Mouse (Mus musculus) layer of hippocampus, postnatal 10 days (tissue): ENCODE measurements around the gene Rhob. TPM values are rescaled to one million over a fixed set of nuclear protein-coding genes. Genes with fewer than 3 reads are reported as not detected.
A peak's percentile ranks its signal among the peaks of the same experiment; 100 is the strongest.
"Not testable (repeated sequence)": the region's sequence is repeated elsewhere in the genome, so short reads cannot be mapped to it uniquely, and the experiment has no call there.

Source experiments
- DNase-seq, 2 experiments: peaks; one replicate each; pipeline ENCODE4 v3.0.0; 2021; ENCODE audit warnings: low spot score in 2 of 2
- total RNA-seq, 2 experiments: library from RNA; stranded (reverse); gene quantifications; 2 replicates each; pipeline ENCODE4 v1.2.3; 2021

Gene Rhob
- total RNA-seq, 2 experiments from 2014 or later = 303 to 334 TPM

DNA sequence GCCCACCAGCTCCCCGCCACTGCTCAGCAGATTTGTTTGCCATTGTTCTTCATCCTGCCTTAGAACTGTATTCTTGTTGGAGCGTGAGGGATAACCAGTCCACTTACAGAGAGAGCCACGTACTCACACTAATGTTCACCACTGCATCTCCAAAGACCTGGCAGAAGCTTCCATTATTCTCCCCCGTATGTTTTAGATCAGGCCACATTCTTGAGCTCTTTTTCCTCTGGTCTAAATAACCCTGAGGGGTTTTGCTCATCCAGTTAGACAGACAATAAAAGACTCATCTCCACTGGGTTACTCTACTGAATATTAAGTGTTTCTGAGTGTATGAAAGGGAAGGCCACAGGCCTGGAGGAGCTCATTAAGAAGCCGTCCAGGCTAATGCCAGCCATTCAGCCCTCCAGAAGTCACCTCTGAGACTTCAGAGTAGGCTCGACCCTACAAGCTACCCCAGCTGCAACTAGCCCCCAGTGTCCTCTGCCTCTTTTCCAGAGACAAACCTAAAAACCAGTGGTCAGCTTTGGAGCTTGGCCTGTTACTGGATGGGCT is 24.9 kb downstream of the Rhob start:
- DNase-seq = no peak

DNA sequence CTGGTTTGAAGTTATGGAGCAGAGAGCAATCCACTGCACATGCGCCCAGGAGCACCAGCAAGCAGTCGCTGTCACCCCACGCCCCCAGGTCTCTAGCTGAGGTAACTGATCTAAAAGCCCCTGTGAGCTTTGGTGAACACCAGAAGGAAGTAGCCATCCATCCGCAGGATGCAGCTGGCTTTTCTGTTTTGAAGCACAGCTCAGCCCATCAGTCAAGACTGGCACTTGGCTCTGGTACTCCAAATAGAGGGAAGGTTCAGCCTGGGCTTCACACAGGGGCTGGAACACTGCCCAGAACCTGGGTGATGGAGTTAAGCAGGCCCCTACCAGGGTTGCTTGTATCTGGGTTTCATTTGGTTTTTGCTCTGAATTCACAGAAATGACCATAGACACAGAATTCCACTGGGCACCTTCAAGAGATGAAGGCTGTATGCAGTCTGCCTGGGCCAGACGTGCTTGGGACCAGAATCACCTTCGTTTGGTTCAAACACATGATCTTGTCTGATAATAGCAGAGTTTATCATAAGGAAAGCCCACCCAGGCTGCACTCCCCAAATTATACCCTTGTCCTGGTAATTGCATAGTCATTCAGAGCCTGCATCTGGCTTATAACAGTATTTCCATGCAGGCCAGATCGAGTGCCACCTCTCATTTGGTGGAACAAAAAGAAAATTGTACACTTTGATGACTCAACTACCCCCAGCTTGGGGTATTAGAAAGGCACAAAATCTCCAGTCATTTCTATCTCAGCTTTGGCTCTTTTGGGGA is 27.0 kb downstream of the Rhob start:
- peak; percentile 46 to 58 for DNase-seq

DNA sequence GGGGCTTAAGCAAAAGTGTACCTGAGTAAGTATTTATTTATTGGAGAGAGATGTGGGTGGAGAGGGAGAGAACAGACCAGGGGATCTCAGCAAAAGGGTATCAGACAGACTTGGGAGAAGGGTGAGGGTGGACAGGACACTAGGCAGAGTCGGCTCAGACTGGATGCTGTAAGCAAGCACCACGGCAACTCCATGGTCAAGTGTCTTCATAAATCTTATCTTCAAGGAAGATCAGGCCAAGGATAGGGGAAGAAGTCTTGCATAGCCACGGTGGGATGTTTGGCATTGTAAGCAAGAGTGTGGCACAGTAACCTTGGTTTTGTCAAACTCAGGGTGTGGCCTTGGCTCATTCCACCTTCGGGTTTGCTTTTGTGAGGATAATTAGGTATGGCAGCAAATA is 27.8 kb downstream of the Rhob start:
- no peak for DNase-seq

DNA sequence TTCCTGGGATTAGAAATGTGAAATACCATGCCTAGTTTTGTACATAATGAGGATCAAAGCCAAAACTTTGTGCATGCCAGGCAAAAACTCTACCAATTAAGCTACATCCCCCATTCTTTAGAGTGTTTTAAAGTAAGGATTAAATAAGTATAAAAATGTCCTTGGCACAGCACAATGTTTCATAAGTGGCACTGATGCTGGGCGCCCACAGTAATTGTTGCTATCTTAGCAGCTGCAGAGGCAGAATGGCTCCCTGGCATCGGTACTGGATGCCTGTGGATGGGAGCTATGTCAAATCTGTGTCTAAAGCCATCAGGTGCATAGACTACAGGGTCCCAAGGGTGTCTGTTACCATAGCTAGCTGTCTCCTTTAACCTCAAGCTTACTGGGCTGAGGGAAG is 28.8 kb downstream of the Rhob start:
- DNase-seq = peak in 1 of 2 experiments; percentile 34

GRCm38 (mm10) chr12:8469742-8470494 is 29.9 kb downstream of the Rhob start:
- DNase-seq = no peak

- no peak for DNase-seq
Measured at GRCm38 (mm10) chr12:8468221-8468865, 31.5 kb downstream of the Rhob start.

DNA sequence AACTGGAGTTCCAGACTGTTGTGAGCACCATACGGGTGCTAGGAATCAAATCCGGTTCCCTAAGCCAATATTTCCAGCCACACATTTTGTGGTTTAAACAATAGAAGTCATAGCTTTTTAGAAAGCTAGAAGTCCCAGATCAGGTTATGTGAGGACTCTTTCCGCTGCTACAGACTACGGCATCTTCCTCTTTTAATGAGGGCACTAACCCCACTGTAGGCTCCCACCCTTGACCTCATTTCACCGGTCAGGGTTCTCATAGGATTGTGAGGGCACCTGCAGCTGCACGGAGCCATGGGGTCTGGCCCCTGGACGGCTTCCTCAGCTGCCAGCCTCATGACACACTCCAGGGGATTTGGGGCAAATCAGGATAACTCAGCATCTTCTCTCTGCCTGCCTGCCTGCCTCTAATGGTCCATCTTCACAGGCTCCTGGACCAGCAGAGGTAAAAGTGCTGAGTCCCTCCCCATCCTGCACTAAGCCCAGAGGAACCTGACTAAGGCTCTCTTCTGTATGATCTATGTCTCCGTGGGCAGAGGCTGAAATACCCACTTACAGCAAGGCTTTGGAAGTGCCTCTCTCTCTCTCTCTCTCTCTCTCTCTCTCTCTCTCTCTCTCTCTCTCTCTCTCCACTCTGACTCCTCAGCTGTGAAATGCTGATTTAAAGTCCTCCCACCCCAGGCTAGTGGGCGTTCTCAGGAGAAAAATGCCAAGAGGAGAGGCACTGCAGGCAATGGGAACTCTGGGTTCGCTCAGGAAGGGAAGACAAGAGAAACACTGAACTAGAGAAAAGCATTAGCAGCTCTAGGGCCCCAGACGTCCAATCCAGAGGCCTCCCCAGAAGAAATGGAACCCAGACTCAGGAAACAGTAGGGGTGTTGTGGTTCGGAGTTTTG is 32.5 kb downstream of the Rhob start:
- no peak for DNase-seq

DNA sequence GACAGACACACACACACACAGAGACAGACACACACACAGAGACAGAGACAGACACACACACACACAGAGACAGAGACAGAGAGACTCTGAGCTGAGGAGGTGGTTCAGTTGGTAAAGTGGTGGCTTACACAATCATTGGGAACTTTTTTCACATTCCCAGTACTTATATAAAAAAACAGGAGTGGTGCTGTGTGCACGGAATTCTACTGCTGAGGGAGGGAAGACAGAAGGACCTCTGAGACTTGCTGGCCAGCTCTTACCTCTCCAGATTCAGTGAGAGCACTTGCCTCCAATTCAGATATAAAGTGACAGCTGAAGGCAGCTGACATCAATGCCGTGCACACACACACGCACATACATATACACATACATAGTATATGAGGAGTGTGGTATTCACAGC is 34.1 kb downstream of the Rhob start:
- DNase-seq = no peak

DNA sequence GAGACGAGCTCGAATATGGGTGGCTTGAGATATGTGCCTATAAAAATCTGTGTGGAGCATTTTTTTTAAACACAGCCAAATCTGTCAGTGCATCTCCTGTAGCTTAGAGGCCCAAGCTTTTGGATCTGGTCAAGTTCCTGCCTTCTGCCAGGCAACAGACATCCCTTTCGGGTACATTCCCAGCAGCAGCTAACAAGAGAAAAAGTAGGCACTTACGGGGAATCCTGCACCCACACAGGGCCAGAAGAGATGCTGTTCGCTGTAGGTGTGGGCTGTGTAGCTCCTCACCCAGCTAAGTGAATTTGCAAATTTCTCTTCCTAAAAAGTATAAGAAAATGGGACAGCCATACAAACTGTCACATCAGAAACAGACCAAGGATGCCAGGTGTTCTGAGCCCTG is 34.8 kb downstream of the Rhob start:
- no peak for DNase-seq

DNA sequence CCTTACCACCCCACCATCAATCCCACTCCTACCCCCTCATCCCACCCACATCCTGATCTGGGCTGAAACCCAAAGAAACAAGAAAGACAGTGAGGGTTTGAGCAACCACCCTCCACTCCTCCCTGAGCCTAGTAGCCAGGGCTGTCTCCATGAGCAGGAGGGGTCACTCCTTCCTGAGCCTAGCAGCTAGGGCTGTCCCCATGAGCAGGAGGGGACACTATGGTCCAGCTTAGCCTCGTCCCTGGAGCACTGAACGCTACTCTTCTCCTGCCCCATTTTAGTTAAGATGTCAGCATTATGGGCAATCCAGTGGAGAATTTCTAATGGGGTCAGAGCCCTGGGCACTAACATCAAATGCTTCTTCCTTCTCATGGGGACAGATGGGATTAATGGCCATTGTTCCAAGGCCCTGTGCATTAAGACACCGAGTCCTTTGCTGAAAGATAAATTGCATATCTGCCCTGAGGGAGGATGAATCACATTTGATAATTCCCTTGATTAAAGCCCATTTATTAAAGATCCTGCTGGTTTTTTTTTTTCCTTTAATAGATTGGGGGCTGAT is 36.1 kb downstream of the Rhob start:
- DNase-seq = no peak

GRCm38 (mm10) chr12:8462533-8462932 is 37.3 kb downstream of the Rhob start:
- no peak for DNase-seq

DNA sequence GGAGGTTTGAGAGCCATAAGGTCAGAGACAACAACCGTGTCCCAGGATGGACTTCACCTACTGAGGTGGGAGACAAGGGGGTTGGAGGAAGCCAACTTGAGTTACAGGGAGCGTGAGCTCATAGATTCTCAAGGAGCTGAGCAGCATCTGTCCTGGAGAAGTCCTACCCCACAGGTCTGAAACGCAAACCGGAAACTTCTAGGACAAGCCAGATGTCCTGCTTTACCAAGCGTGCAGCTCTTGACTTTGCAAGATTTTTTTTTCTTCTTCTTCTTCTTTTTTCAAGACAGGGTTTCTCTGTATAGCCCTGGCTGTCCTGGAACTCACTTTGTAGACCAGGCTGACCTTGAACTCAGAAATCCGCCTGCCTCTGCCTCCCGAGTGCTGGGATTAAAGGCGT is 38.2 kb downstream of the Rhob start:
- not testable (repeated sequence) for DNase-seq

- no peak for DNase-seq
Measured at GRCm38 (mm10) chr12:8458400-8458799, 41.4 kb downstream of the Rhob start.

- DNase-seq = no peak
Measured at GRCm38 (mm10) chr12:8457052-8457451, 42.8 kb downstream of the Rhob start.

- DNase-seq = no peak
Measured at GRCm38 (mm10) chr12:8455046-8455445, 44.8 kb downstream of the Rhob start.

DNA sequence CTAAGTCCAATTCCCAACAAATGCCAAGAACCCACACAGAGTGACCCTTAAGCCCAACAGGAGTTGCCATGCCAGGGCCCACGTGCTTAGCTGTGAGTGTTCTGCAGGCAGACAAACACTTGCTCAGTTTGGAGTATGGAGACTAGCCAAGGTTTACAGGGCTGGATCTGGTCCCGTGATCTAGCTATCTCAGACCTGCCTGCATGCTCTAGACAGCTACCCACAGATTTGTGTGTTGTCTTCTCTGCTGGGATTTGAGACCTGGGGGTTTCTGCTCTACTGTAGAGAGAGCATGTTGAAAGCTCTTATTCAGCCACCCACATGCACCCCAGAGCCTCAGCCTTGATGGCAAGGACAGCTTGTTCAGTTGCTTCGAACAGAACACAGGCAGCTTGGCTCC is 45.3 kb downstream of the Rhob start:
- peak; percentile 69 to 71 for DNase-seq

GRCm38 (mm10) chr12:8452766-8453621 is 46.8 kb downstream of the Rhob start:
- DNase-seq = peak in 1 of 2 experiments; percentile 59

- no peak for DNase-seq
Measured at GRCm38 (mm10) chr12:8451571-8452485, 48.0 kb downstream of the Rhob start.
